Mouse (Mus musculus): ENCODE data around the gene Mtf1. TPM values are rescaled to one million over a fixed set of nuclear protein-coding genes. Genes with fewer than 3 reads are reported as not detected.

Gene Mtf1
- polyA plus RNA-seq, 1 experiment from 2014 or later = 11.2 TPM

DNA sequence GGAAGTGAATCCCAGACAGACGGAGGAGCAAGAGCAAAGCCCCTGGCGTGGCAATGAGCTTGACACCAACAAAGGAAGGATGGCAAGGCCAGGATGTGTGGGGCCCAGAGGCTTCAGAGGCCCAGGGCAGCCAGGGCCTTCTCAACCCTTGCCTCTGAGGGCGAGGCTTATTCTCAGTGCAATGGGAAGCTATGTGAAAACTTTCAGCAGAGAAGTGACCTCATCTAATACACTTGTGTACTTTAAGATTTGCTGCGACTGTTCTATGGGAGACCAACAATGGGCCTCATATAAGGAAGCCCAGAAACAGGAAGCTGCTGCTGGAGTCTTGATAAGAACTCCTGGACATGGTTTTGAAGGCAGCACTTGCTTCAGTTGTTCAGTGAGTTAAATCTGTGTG lies 29.8 kb upstream of the Mtf1 start:
- Histone ChIP-seq H3K27me3 (no peaks in the 10 kb centered on the region), H3K9ac (no peak overlapping the region), H3K4me3 (replicated peaks) (no peak overlapping the region), H3K9me3 (replicated peaks) (no peaks in the 10 kb centered on the region), H3K27ac (replicated peaks) (no peak overlapping the region; the same call in 1 of the 2 replicates), H3K4me2 (replicated peaks) (no peak overlapping the region), H3K4me1 (no peaks in the 10 kb centered on the region), H3K36me3 (no peaks in the 10 kb centered on the region)
- WGBS = 58% methylated on average over 4 of the region's 4 CpGs
- no peak for ATAC-seq (ENCODE audit: insufficient number of reproducible peaks, low FRiP score, low TSS enrichment, low read depth)

DNA sequence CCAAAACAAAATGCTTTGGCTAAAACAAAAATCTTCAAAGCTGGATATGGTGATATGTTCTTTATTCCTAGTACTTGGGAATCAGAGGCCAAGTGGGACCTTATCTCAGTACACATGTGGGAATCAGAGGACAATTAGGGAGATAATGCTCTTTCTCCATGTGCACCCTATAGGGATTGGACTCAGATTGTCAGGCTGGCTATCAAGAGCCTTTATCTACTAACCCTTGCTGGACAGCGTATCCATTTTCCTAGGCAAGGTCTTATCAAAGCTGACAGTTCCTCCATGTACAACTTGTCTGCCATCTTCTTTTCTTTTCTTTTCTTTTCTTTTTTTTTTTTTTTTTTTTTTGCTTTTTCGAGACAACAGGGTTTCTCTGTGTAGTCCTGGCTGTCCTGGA lies 28.5 kb upstream of the Mtf1 start:
- no peaks in the 10 kb centered on the region for H3K27me3 ChIP-seq
- H3K9ac ChIP-seq = no peak overlapping the region
- 82% methylated on average over 2 of the region's 2 CpGs for WGBS
- no peak overlapping the region for H3K4me3 ChIP-seq (replicated peaks)
- no peak for ATAC-seq (ENCODE audit: insufficient number of reproducible peaks, low FRiP score, low TSS enrichment, low read depth)
- no peak overlapping the region for H3K27ac ChIP-seq (replicated peaks)
- H3K4me2 ChIP-seq (replicated peaks) = no peak overlapping the region
- H3K9me3 ChIP-seq (replicated peaks) = no peaks in the 10 kb centered on the region
- no peaks in the 10 kb centered on the region for H3K4me1 ChIP-seq
- H3K36me3 ChIP-seq = peaks cover 1% of the 10 kb centered on the region

DNA sequence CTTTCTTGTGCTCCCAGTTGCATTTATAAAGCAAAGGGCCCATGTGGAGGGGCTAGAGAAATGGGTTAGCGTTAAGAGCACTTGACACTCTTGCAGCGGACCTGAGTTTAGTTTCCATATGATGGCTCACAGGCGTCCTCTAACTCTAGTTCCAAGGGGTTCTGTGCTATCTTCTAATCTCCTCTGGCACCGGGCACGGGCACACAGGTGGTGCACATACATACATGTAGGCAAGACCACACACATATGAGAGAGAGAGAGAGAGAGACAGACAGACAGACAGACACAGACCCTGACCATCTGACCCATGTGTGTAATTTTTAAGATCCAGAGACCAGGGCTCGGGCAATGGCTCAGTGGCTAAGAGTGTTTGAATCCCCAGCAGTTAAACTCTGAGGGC lies 27.9 kb upstream of the Mtf1 start:
- Histone ChIP-seq H3K4me3 (replicated peaks) (no peak overlapping the region), H3K9ac (no peak overlapping the region), H3K4me2 (replicated peaks) (no peak overlapping the region), H3K9me3 (replicated peaks) (no peaks in the 10 kb centered on the region), H3K27ac (replicated peaks) (no peak overlapping the region), H3K4me1 (no peaks in the 10 kb centered on the region), H3K36me3 (peaks cover 7% of the 10 kb centered on the region), H3K27me3 (no peaks in the 10 kb centered on the region)
- whole genome bisulfite sequencing = 92% methylated on average over 6 of the region's 6 CpGs
- no peak for ATAC-seq (ENCODE audit: insufficient number of reproducible peaks, low FRiP score, low TSS enrichment, low read depth)

DNA sequence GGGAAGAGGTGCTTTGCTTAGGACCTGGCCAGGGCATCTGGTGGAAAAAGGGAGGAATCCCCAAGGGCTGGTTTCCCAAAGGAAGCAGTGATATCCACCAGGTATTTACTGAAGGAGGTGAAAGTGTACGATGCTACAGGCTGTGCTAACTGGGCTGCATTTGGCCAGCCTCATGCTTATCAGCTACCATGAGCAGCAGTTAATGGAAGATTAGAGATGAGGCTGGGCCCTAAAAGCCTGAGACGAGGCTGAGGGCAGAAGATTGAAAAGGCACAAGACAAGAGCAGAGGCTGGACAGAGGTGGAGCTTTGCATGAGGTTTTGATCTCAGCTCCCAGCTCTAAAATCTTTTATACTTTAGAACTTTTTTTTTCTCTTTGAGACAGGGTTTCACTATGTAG lies 27.5 kb upstream of the Mtf1 start:
- no peaks in the 10 kb centered on the region for H3K4me1 ChIP-seq
- ATAC-seq (ENCODE audit: insufficient number of reproducible peaks, low FRiP score, low TSS enrichment, low read depth) = no peak
- H3K9ac ChIP-seq = no peak overlapping the region
- H3K4me3 ChIP-seq (replicated peaks) = no peak overlapping the region
- no peaks in the 10 kb centered on the region for H3K27me3 ChIP-seq
- H3K9me3 ChIP-seq (replicated peaks) = no peaks in the 10 kb centered on the region
- peaks cover 10% of the 10 kb centered on the region for H3K36me3 ChIP-seq
- H3K27ac ChIP-seq (replicated peaks) = no peak overlapping the region
- WGBS = 81% methylated on average over 2 of the region's 2 CpGs
- no peak overlapping the region for H3K4me2 ChIP-seq (replicated peaks)

DNA sequence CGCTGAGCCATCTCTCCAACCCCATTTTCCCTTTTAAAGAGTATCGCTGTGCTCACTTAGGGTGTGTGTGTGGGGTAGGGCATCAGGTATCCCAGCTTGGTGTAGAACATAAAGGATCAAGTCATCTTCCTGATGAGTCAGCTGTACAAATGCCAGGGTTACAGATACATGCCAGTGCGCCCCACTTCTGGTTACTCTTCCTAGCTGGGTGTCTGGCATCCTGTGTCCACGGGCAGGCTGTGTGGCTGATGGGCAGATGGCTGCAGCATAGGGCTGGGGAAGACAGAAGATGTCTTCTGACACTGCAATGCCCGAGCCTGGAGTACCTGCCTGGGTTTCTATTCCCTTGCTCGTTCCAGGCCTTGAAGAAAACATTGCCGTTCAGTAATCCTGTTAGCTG lies 20.5 kb upstream of the Mtf1 start:
- Histone ChIP-seq H3K9me3 (replicated peaks) (no peaks in the 10 kb centered on the region), H3K27me3 (no peaks in the 10 kb centered on the region), H3K4me2 (replicated peaks) (no peak overlapping the region), H3K4me3 (replicated peaks) (no peak overlapping the region), H3K27ac (replicated peaks) (no peak overlapping the region), H3K9ac (no peak overlapping the region), H3K36me3 (peaks cover 65% of the 10 kb centered on the region), H3K4me1 (no peaks in the 10 kb centered on the region)
- no peak for ATAC-seq (ENCODE audit: insufficient number of reproducible peaks, low FRiP score, low TSS enrichment, low read depth)
- WGBS = 89% methylated on average over 7 of the region's 7 CpGs

DNA sequence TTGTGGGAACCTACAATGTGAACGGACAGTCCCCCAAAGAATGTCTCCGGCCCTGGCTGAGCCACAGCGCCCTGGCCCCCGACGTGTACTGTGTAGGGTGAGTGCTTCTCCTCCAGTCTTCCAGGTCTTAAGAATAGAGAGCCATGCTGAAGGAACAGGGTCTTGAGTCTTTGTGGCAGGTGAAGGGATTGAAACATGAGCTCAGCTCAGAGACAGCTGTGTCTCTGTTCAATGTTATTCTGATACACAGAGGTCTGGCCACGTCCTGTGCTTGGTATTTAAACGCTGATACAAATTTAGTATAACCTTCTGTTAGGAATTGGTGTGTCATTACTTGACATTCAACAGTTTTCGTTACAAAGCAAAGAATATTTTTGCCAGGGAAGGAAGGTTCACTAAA lies 19.5 kb upstream of the Mtf1 start:
- Histone ChIP-seq H3K27me3 (no peaks in the 10 kb centered on the region), H3K9ac (no peak overlapping the region), H3K9me3 (replicated peaks) (no peaks in the 10 kb centered on the region), H3K4me2 (replicated peaks) (no peak overlapping the region), H3K4me3 (replicated peaks) (no peak overlapping the region), H3K4me1 (no peaks in the 10 kb centered on the region), H3K27ac (replicated peaks) (no peak overlapping the region), H3K36me3 (peaks cover 75% of the 10 kb centered on the region)
- 83% methylated on average over 8 of the region's 8 CpGs for WGBS
- ATAC-seq (ENCODE audit: insufficient number of reproducible peaks, low FRiP score, low TSS enrichment, low read depth) = no peak

DNA sequence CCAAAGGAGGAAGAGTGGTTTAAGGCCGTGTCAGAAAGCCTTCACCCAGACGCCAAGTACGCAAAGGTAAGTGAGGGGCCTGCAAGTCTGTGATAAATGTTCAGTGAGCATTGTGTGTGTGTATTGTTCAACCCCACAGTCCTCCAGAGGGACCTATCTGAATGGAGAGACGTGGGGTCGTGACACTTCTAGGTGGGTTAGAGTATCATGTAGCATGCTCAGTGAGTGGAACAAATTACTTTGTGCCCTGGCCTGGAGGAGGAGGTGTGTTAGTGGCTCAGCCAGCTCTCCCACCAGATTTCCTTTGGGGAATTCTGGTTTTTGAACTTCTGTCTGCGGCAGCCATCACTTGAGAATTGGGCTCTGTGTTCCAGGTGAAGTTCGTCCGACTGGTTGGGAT lies 18.0 kb upstream of the Mtf1 start:
- no peak overlapping the region for H3K27ac ChIP-seq (replicated peaks)
- WGBS = 77% methylated on average over 8 of the region's 8 CpGs
- H3K4me1 ChIP-seq = no peaks in the 10 kb centered on the region
- peaks cover 82% of the 10 kb centered on the region for H3K36me3 ChIP-seq
- H3K27me3 ChIP-seq = no peaks in the 10 kb centered on the region
- no peak overlapping the region for H3K4me2 ChIP-seq (replicated peaks)
- no peak for ATAC-seq (ENCODE audit: insufficient number of reproducible peaks, low FRiP score, low TSS enrichment, low read depth)
- no peaks in the 10 kb centered on the region for H3K9me3 ChIP-seq (replicated peaks)
- no peak overlapping the region for H3K4me3 ChIP-seq (replicated peaks)
- H3K9ac ChIP-seq = no peak overlapping the region

DNA sequence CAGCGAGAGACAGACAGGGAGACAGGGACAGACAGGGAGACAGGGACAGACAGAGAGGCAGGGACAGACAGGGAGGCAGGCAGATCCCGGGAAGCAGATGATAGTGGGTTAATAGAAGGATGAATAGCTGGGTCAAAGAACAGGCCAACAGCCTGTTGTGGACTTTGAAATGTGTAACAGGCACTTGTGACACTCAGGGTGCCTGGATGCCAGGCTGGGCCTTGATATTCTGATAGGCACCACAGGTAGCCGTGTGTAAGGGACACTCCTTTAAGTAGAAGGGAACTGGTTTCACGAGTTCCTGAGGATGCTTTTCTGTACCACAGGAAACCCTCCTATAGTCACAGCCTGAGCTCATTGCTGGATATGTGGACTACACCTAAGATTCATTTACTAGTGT lies 11.9 kb upstream of the Mtf1 start:
- no peak overlapping the region for H3K9ac ChIP-seq
- H3K27ac ChIP-seq (replicated peaks) = no peak overlapping the region
- H3K4me1 ChIP-seq = no peaks in the 10 kb centered on the region
- 74% methylated on average over 4 of the region's 4 CpGs for WGBS
- no peak overlapping the region for H3K4me2 ChIP-seq (replicated peaks)
- no peaks in the 10 kb centered on the region for H3K9me3 ChIP-seq (replicated peaks)
- H3K27me3 ChIP-seq = no peaks in the 10 kb centered on the region
- peaks cover 96% of the 10 kb centered on the region for H3K36me3 ChIP-seq
- no peak overlapping the region for H3K4me3 ChIP-seq (replicated peaks)
- ATAC-seq (ENCODE audit: insufficient number of reproducible peaks, low FRiP score, low TSS enrichment, low read depth) = no peak

DNA sequence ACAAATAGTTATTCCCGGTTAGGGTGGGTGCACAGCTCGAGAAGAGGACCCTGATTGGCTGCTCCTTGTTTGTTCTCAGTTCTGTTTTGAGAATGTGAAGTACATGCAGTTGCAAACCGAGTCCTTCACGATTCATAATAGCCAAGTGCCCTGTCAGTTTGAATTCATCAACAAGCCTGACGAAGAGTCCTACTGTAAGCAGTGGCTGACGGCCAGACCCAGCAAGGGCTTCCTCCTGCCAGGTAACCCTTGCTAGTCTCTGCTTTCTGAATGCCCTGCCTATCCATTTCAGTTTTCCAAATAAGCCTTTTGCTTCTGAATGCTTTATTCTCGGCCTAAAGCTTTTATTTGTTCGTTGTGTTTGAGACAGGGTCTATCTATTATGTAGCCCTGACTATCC lies 9.8 kb upstream of the Mtf1 start:
- H3K9me3 ChIP-seq (replicated peaks) = no peaks in the 10 kb centered on the region
- peaks cover 92% of the 10 kb centered on the region for H3K36me3 ChIP-seq
- 84% methylated on average over 8 of the region's 8 CpGs for WGBS
- no peak overlapping the region for H3K9ac ChIP-seq
- no peak overlapping the region for H3K27ac ChIP-seq (replicated peaks)
- H3K27me3 ChIP-seq = no peaks in the 10 kb centered on the region
- H3K4me3 ChIP-seq (replicated peaks) = no peak overlapping the region
- H3K4me2 ChIP-seq (replicated peaks) = no peak overlapping the region
- ATAC-seq (ENCODE audit: insufficient number of reproducible peaks, low FRiP score, low TSS enrichment, low read depth) = no peak
- H3K4me1 ChIP-seq = no peaks in the 10 kb centered on the region

DNA sequence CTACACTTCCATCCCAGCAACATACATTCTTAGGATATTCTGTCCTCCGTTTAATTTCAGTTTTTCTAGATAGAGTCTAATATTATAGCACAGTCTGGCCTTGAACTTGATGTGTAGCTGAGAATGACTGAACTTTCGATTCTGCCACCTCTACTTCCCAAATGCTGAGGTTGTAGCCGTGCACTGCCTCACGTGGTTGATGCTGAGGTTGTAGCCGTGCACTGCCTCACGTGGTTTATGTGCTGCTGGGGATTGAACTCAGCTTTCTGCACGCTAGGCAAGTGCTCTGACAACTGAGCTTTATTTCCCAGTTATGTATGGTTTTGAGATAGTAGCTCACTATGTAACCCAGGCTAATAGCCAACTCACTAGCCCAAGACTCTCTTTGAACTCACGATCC lies 5.8 kb upstream of the Mtf1 start:
- ATAC-seq (ENCODE audit: insufficient number of reproducible peaks, low FRiP score, low TSS enrichment, low read depth) = no peak

DNA sequence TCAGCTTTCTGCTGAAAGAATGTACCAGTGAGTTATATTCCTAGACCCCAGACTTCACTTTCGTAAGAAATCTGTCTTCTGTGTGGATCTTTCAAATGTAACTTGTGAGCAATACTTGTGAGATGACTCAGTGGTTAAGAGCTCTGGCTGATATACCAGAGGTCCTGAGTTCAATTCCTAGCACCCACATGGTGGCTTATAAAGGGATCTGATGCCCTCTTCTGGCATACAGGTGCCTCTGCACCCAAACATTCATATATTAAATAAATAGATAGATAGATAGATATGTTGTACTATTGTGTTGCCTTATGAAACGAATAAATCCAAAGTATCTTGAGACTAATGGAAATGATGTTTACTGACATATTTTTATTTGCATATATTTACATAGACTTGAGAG lies 5.0 kb upstream of the Mtf1 start:
- H3K27me3 ChIP-seq = no peaks in the 10 kb centered on the region
- no peak overlapping the region for H3K27ac ChIP-seq (replicated peaks)
- no peak overlapping the region for H3K4me2 ChIP-seq (replicated peaks)
- peaks cover 75% of the 10 kb centered on the region for H3K36me3 ChIP-seq
- WGBS = 88% methylated on average over 2 of the region's 2 CpGs
- ATAC-seq (ENCODE audit: insufficient number of reproducible peaks, low FRiP score, low TSS enrichment, low read depth) = no peak
- no peaks in the 10 kb centered on the region for H3K9me3 ChIP-seq (replicated peaks)
- peaks cover 3% of the 10 kb centered on the region; the same call in 1 of the 2 replicates for H3K4me1 ChIP-seq
- no peak overlapping the region for H3K9ac ChIP-seq
- no peak overlapping the region for H3K4me3 ChIP-seq (replicated peaks)

More for the DNA sequence above, 5.8 kb upstream of the Mtf1 start:
- no peak overlapping the region for H3K4me3 ChIP-seq (replicated peaks)
- no peaks in the 10 kb centered on the region for H3K9me3 ChIP-seq (replicated peaks)
- peaks cover 82% of the 10 kb centered on the region for H3K36me3 ChIP-seq
- no peaks in the 10 kb centered on the region for H3K4me1 ChIP-seq
- H3K27ac ChIP-seq (replicated peaks) = no peak overlapping the region
- H3K9ac ChIP-seq = no peak overlapping the region
- 92% methylated on average over 8 of the region's 8 CpGs for WGBS
- no peaks in the 10 kb centered on the region for H3K27me3 ChIP-seq
- H3K4me2 ChIP-seq (replicated peaks) = no peak overlapping the region

DNA sequence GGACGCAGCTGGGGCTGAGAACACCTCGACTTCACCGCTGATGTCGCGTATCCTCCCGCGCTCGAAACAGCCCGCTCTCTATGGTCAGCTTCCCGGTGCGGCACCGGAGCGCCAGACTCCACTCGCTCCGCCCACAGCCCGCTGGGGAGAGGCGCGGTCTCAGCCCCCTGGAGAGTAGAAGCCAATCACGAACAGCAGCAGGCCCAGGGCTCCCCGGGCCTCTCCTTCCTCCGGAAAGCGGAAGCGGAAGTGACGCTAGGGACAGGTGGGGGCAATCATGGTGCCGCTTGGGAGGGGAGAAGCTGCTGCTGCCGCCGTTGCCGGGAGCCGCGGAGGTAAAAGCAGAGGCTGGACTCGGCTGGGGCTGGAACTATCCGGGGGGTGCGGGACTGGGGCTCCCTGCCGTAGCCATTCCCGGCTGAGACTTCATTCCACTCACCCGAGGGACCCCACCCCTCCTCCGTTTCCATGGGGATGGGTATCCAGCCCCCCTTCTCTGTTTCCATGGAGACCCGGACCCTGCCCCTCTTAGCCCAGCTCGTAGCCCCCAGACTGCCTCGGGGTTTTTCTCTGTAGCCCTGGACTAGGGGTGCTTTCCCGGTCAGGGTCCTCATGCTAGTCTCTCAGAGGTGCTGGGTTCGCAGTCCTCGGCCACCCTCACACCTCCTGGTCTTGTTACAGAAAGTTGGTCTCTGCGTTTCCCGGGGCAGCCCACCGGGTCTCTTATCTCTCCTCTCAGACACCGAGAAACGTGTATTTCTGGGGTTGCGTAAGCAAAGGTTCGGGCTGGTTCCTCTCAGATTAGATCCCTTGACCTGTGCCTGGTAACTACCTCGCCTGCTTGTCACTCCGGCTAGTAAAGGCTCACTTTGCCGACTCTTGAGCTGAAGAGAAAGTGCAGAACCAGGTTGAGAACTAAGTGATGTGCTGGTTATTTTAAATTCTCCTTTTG lies 681 bp downstream of the Mtf1 start:
- no peaks in the 10 kb centered on the region for H3K9me3 ChIP-seq (replicated peaks)
- H3K27ac ChIP-seq (replicated peaks) = peak overlapping the region; percentile 96
- 1% methylated on average over 51 of the region's 53 CpGs for WGBS
- H3K4me2 ChIP-seq (replicated peaks) = peak overlapping the region; percentile 82
- H3K36me3 ChIP-seq = peaks cover 53% of the 10 kb centered on the region
- peak overlapping the region; percentile 68 for H3K4me3 ChIP-seq (replicated peaks)
- H3K4me1 ChIP-seq = peaks cover 12% of the 10 kb centered on the region
- H3K27me3 ChIP-seq = no peaks in the 10 kb centered on the region
- peak; percentile 98 for ATAC-seq (ENCODE audit: insufficient number of reproducible peaks, low FRiP score, low TSS enrichment, low read depth)
- H3K9ac ChIP-seq = peak overlapping the region; percentile 63
